Mouse (Mus musculus) kidney, embryonic 15.5 days (tissue): ENCODE data around the gene Cand2. TPM values are rescaled to one million over a fixed set of nuclear protein-coding genes. Genes with fewer than 3 reads are reported as not detected.

Experiments used
- ATAC-seq: fragments of 200-750 bp; cut with Nextera tagmentation; replicated peaks from 2 replicates; pipeline ENCODE4 v1.8.0; 2017; ENCODE audit warnings: moderate TSS enrichment; ENCODE audit not compliant: low FRiP score
- H3K27ac ChIP-seq: fragments of 300-500 bp; sonication (generic); 2 replicates; pipeline ENCODE4 v1.5.1; 2015; ENCODE audit warnings: mild to moderate bottlenecking, inconsistent platforms
- H3K27me3 ChIP-seq: fragments of 300-500 bp; sonication (generic); 2 replicates; pipeline ENCODE4 v1.6.1; 2015; ENCODE audit warnings: inconsistent platforms
- H3K36me3 ChIP-seq: fragments of 300-500 bp; sonication (generic); 2 replicates; pipeline ENCODE4 v1.6.1; 2015; ENCODE audit warnings: inconsistent platforms
- H3K4me1 ChIP-seq: fragments of 300-500 bp; sonication (generic); 2 replicates; pipeline ENCODE4 v1.6.1; 2015; ENCODE audit warnings: inconsistent platforms
- H3K4me2 ChIP-seq: fragments of 300-500 bp; sonication (generic); 2 replicates; pipeline ENCODE4 v1.6.1; 2015; ENCODE audit warnings: moderate library complexity, mild to moderate bottlenecking, inconsistent platforms
- H3K4me3 ChIP-seq: fragments of 300-500 bp; sonication (generic); replicated peaks from 2 replicates; pipeline ENCODE4 v1.5.1; 2015; ENCODE audit warnings: mild to moderate bottlenecking, inconsistent platforms
- H3K9ac ChIP-seq: fragments of 300-500 bp; sonication (generic); 2 replicates; pipeline ENCODE4 v1.6.1; 2015; ENCODE audit warnings: mild to moderate bottlenecking, inconsistent platforms
- H3K9me3 ChIP-seq: fragments of 300-500 bp; sonication (generic); replicated peaks from 2 replicates; pipeline ENCODE4 v1.6.1; 2016; ENCODE audit warnings: inconsistent platforms
- WGBS: fragments of 180-500 bp; shearing (Covaris S2); methylation state at CpG from one replicate; pipeline ENCODE4 v1.1.7; 2015; ENCODE audit warnings: mixed read lengths; 5-methylcytosine and 5-hydroxymethylcytosine counted together
- polyA plus RNA-seq: library from polyadenylated mRNA; unstranded; fragments of >200 nt; fragmentation: Nextera tagmentation; extraction: Ambion mirVana; gene quantifications from 2 replicates; pipeline ENCODE4 v1.2.1, GENCODE M21; 2015

Cand2 gene
- polyA plus RNA-seq, 1 experiment from 2014 or later, result 37.4 TPM

DNA sequence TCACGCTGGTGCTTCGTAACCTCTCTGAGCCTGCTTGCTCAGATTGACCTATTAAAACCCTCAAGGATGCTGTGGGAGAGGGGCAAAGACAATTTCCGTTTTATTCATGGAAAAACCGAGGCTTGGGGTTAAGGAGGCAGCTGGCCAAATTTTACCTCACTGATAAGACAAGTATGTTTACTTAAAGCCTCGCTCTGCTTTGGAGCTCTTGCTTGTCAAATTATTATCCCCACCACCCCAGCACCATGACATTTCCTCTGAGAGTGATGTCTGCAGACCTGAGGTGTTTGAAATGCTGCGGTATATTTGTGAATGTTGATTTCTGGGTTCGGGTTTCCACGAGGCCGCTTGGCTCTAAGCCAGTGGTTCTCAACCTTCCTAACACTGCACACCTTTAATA, 2.0 kb downstream of the Cand2 start:
- no peaks in the 10 kb centered on the region for H3K27me3 ChIP-seq
- WGBS, result 45% methylated on average over 9 of the region's 9 CpGs
- H3K4me1 ChIP-seq, result peaks cover 29% of the 10 kb centered on the region
- H3K4me2 ChIP-seq, result peak overlapping the region; percentile 82
- H3K36me3 ChIP-seq, result peaks cover 33% of the 10 kb centered on the region
- no peak overlapping the region for H3K27ac ChIP-seq
- H3K9me3 ChIP-seq, result no peaks in the 10 kb centered on the region
- no peak overlapping the region for H3K9ac ChIP-seq
- H3K4me3 ChIP-seq, result peak overlapping the region; percentile 78
- ATAC-seq, result no peak

- H3K4me3 ChIP-seq, result no peak overlapping the region
- H3K4me2 ChIP-seq, result no peak overlapping the region
- H3K4me1 ChIP-seq, result no peaks in the 10 kb centered on the region
- no peaks in the 10 kb centered on the region for H3K27me3 ChIP-seq
- WGBS, result 89% methylated on average over 3 of the region's 3 CpGs
- peaks cover 92% of the 10 kb centered on the region for H3K36me3 ChIP-seq
- no peak overlapping the region for H3K9ac ChIP-seq
- no peak for ATAC-seq
- no peak overlapping the region for H3K27ac ChIP-seq
- no peaks in the 10 kb centered on the region for H3K9me3 ChIP-seq
These were observed 8.4 kb downstream of the Cand2 start for GRCm38 (mm10) chr6:115782781-115783180.

DNA sequence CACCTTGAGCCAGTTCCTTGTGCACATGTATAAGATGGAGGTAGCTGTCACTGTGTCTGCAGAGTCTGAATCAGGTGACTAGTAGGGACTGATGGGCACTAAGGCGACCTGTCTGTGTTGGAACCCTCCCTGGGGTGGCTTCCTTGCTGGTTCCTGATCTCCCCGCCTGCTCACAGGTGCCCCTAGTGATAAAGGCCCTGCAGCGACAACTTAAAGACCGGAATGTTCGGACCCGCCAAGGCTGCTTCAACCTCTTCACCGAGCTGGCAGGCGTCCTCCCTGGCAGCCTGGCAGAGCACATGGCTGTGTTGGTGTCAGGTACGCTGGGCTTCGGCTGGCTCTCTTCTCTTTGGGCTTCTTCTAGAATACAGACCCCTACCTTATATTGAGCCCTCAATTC, 16.7 kb downstream of the Cand2 start:
- Histone ChIP-seq H3K9me3 (no peaks in the 10 kb centered on the region), H3K36me3 (peaks cover 97% of the 10 kb centered on the region), H3K27me3 (no peaks in the 10 kb centered on the region), H3K9ac (no peak overlapping the region), H3K27ac (no peak overlapping the region), H3K4me2 (no peak overlapping the region), H3K4me3 (no peak overlapping the region), H3K4me1 (0 out of 2 replicates have a peak, but pooled peaks cover 7% of the 10 kb centered on the region)
- 81% methylated on average over 10 of the region's 10 CpGs for WGBS
- no peak for ATAC-seq

GRCm38 (mm10) chr6:115791842-115792686, 17.7 kb downstream of the Cand2 start:
- Histone ChIP-seq H3K4me3 (no peak overlapping the region), H3K27me3 (no peaks in the 10 kb centered on the region), H3K36me3 (peaks cover 97% of the 10 kb centered on the region), H3K27ac (no peak overlapping the region), H3K4me1 (0 out of 2 replicates have a peak, but pooled peaks cover 7% of the 10 kb centered on the region), H3K9me3 (no peaks in the 10 kb centered on the region), H3K4me2 (no peak overlapping the region), H3K9ac (no peak overlapping the region)
- WGBS, result 70% methylated on average over 34 of the region's 34 CpGs
- peak; percentile 67 for ATAC-seq

DNA sequence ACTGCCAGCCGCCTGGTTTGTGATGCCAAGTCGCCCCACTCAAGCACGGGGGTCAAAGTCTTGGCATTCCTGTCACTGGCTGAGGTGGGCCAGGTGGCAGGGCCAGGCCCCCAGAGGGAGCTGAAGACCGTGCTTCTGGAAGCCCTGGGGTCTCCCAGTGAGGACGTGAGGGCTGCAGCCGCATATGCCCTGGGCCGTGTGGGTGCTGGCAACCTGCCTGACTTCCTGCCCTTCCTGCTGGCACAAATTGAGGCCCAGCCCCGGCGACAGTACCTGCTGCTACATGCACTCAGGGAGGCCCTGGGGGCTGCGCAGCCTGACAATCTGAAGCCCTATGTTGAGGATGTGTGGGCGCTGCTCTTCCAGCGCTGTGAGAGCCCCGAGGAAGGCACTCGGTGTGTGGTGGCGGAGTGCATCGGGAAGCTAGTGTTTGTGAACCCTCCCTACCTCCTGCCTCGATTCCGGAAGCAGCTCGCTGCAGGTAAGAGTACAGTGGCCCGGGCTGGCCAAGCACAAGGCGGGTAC, 18.4 kb downstream of the Cand2 start:
- H3K9ac ChIP-seq, result no peak overlapping the region
- WGBS, result 90% methylated on average over 21 of the region's 21 CpGs
- ATAC-seq, result no peak; the same call in 1 of the 2 replicates
- peaks cover 97% of the 10 kb centered on the region for H3K36me3 ChIP-seq
- H3K27ac ChIP-seq, result no peak overlapping the region
- H3K9me3 ChIP-seq, result no peaks in the 10 kb centered on the region
- H3K4me1 ChIP-seq, result 0 out of 2 replicates have a peak, but pooled peaks cover 7% of the 10 kb centered on the region
- H3K4me3 ChIP-seq, result no peak overlapping the region
- H3K27me3 ChIP-seq, result no peaks in the 10 kb centered on the region
- H3K4me2 ChIP-seq, result no peak overlapping the region

- Histone ChIP-seq H3K27me3 (no peaks in the 10 kb centered on the region), H3K4me1 (peaks cover 19% of the 10 kb centered on the region), H3K36me3 (peaks cover 97% of the 10 kb centered on the region), H3K27ac (no peak overlapping the region), H3K4me2 (no peak overlapping the region), H3K9me3 (no peaks in the 10 kb centered on the region), H3K4me3 (no peak overlapping the region), H3K9ac (no peak overlapping the region)
- no peak for ATAC-seq
- WGBS, result 93% methylated on average over 3 of the region's 3 CpGs
These were observed 27.5 kb downstream of the Cand2 start for GRCm38 (mm10) chr6:115801811-115802210.

DNA sequence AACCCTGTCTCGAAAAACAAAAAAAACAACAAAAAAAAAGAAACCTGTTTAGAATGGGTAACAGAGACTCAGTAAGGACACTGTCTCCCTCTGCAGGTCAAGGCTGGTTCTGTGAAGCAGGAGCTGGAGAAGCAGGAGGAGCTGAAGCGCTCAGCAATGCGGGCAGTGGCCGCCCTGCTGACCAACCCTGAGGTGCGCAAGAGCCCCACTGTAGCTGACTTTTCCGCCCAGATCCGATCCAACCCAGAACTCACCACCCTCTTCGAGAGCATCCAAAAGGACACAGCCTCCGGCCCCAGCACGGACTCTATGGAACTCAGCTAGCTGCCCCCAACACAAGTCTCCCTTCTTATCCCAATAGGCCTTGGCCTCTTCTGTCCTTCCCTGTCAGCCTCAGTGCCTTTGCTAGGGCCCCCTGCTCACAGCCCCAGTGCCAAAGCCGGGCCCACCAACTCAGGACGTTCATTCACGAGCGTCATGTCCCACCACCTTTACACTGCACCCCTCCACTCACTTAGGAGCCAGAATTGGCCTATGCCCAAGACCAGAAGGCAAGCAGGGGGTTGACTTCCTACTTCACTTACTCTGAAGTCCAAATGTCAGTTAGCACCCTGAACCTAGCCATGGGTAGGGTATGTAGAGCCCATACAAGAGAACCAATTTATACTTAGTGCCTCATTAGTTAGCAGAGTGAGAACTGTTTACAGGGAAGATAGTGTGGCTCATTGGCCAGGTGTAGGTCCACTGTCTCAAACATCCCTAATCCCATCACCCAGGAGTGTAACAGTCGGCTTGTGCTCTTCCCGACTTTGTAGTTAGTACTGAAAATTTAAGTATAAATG, 29.4 kb downstream of the Cand2 start:
- H3K27ac ChIP-seq, result peak overlapping the region; percentile 61
- H3K4me1 ChIP-seq, result peaks cover 26% of the 10 kb centered on the region
- H3K9me3 ChIP-seq, result no peaks in the 10 kb centered on the region
- WGBS, result 48% methylated on average over 16 of the region's 16 CpGs
- peak; percentile 62 for ATAC-seq
- no peak overlapping the region for H3K9ac ChIP-seq
- H3K4me2 ChIP-seq, result no peak overlapping the region
- H3K36me3 ChIP-seq, result peaks cover 86% of the 10 kb centered on the region
- H3K27me3 ChIP-seq, result no peaks in the 10 kb centered on the region
- H3K4me3 ChIP-seq, result no peak overlapping the region

- Histone ChIP-seq H3K9ac (no peak overlapping the region), H3K27ac (no peak overlapping the region), H3K4me3 (no peak overlapping the region), H3K4me1 (peaks cover 29% of the 10 kb centered on the region), H3K4me2 (no peak overlapping the region), H3K36me3 (peaks cover 77% of the 10 kb centered on the region), H3K27me3 (no peaks in the 10 kb centered on the region), H3K9me3 (no peaks in the 10 kb centered on the region)
- no peak for ATAC-seq
- WGBS, result 73% methylated on average over 10 of the region's 10 CpGs
These were observed 30.3 kb downstream of the Cand2 start for GRCm38 (mm10) chr6:115804432-115805192.

DNA sequence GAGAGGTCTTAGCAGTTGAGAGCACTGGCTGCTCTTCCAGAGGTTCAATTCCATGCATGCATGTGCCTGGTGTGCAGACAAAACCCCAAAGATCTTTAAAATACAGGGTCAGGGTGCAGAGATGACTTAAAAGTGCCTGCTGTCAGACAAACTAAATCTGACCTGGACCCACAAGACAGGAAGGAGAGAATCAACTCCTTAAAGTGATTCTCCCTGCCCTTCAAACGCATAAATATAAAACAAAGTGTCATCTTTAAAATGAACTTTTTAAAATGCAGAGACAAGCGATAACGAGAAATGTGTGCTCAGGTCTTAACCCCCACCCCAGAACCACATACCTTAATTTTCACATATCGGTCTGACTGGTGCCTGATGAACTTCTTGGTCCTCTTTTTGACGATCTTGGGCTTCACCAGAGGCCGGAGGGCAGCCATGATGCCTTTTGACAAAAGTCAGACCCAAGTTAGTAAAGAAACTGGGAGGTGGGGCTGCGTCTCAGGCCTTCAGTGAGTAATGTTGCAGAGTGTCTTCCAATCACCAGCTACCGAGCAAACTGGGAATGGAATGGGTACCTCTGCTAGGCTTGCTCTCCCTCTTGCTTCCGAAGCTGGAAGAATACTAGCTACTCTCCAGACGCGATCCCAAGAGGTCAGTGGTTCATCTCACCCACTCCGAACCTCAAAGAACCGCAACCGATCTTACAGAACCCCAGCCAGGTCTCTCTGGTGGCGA, 33.3 kb downstream of the Cand2 start:
- H3K27ac ChIP-seq, result peak overlapping the region; percentile 97

GRCm38 (mm10) chr6:115808196-115808487, 33.8 kb downstream of the Cand2 start:
- H3K4me2 ChIP-seq, result peak overlapping the region; percentile 74
- H3K27me3 ChIP-seq, result no peaks in the 10 kb centered on the region
- H3K9ac ChIP-seq, result peak overlapping the region; percentile 99
- no peaks in the 10 kb centered on the region for H3K9me3 ChIP-seq
- peaks cover 43% of the 10 kb centered on the region for H3K36me3 ChIP-seq
- no peak for ATAC-seq
- peak overlapping the region; percentile 97 for H3K4me3 ChIP-seq
- peak overlapping the region; percentile 97 for H3K27ac ChIP-seq
- under 1% methylated on average over 22 of the region's 22 CpGs for WGBS
- peaks cover 29% of the 10 kb centered on the region for H3K4me1 ChIP-seq

More for the DNA sequence above, 33.3 kb downstream of the Cand2 start:
- peak overlapping the region; percentile 97 for H3K4me3 ChIP-seq
- no peaks in the 10 kb centered on the region for H3K27me3 ChIP-seq
- WGBS, result 2% methylated on average over 15 of the region's 15 CpGs
- no peaks in the 10 kb centered on the region for H3K9me3 ChIP-seq
- H3K4me2 ChIP-seq, result peak overlapping the region; percentile 74
- peaks cover 48% of the 10 kb centered on the region for H3K36me3 ChIP-seq
- peak overlapping the region; percentile 99 for H3K9ac ChIP-seq
- no peak for ATAC-seq
- peaks cover 29% of the 10 kb centered on the region for H3K4me1 ChIP-seq
